Mouse (Mus musculus) megakaryocyte, adult 5-6 weeks (primary cell): ENCODE data around the gene Rnase13. TPM values are rescaled to one million over a fixed set of nuclear protein-coding genes. Genes with fewer than 3 reads are reported as not detected.
"Not testable (repeated sequence)": the region's sequence is repeated elsewhere in the genome, so short reads cannot be mapped to it uniquely, and the experiment has no call there.

Source experiments
- ATAC-seq: 2 replicates; pipeline ENCODE4 v1.8.0; 2016; ENCODE audit warnings: mild to moderate bottlenecking, inconsistent platforms; ENCODE audit not compliant: poor library complexity, severe bottlenecking
- total RNA-seq, 2 experiments: library from RNA; stranded (forward) in 1 of 2; stranded (reverse) in 1 of 2; fragments of 153-499, 151-499 nt in 1 of 2; fragments of 221-1000, 200-1000 nt in 1 of 2; gene quantifications; 2 replicates each; pipeline versions ENCODE4 v1.2.3 to v1.2.4; 2015 to 2017

Gene Rnase13
- total RNA-seq (2015) (not detected in 2 replicates), total RNA-seq (2017) (not detected in 2 replicates)

DNA sequence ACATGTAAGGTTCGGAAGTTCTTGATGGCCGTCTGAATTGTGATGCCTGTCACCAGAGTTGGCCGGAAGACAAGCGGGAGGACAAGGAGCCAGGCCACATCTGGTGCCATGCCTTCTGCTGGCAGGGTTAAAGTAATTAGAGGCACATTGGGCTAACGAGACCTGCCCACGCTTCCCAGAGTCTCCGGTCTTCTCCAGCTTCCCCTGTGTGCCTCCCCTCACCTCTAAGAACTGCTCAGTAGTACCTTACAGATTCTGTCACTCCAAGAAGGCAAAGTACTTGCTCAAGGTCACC lies at the start of gene Rnase13:
Rnase13 (minus strand) TSS at position 203 of the 295 bp plus-strand sequence.
- ATAC-seq: no peak

DNA sequence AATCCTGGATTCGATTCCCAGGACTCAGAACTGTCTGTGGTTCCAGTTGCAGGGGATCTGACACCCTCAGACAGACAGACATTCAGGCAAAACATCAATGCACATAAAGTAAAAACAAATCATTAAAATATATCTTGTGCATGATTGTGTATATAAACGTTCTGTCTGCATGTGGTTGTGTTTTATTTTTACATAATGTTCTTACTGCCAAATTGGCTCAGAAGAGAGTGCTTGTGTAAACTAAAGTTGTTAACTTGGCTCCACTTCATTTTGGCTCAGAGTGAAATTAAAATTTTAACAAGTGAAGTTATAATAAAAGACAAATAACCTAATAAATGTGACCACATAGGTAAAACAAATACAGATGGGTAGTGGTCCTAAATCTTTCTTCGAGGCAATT lies 44.8 kb upstream of the Rnase13 start:
- ATAC-seq: no peak

DNA sequence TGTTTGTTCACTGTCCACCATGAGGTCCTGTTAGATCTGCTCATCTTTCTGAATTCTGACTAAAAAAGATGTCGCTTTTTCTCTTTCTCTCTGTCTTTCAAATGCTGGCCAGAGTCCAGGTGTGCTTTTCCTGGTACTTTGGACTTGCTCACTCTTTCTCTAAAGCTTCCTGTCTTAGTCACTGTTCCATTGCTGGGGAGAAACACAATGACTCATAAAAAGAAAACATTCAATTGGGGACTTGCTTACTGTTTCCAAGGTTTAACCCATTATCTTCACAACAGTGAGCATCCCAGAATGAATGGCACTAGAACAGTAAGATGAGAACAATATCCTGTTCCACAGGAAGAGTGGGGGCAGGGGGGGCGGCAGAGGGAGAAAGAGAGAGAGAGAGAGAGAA lies 37.7 kb upstream of the Rnase13 start:
- ATAC-seq: no peak

DNA sequence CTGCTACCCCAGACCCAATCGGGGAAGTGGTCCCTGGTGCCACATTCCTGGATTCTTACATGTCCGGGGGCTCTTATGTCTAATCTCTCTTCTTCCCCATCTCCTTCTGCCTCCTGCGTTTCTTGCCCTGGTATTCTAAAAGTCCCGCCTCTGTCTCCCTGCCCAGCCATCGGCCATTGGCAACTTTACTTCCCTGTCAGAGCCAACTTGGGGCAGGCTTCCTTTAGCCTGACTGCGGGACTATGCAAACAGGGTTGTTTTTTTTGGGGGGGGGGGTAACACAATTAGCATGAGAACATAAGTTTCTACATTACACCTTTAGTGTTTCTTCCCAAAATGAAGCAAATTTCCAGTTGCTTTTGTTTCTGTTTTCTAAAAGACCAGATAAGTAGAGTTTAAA lies 20.8 kb upstream of the Rnase13 start:
- no peak for ATAC-seq

- ATAC-seq: peak; percentile 75
Observed at GRCm38 (mm10) chr14:51942236-51942635, 19.7 kb upstream of the Rnase13 start.

DNA sequence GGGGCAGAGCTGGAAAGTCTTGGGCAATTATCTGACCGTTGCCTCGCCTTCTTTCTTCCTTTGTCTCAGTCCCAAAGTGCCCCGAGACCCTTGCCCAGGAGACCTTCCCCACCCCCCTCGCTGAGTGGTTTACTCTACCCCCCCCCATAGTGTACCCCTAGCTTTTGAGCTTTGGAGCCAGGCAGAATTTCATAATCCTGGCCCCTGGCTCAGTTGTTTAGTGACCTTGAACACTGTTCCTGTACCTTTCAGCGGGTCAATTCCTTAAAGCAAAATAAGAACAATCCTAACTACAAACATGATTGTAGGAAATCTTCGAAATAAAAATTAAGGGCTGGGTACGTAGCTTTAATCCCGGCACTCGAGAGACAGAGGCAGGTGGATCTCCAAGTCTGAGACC lies 19.0 kb upstream of the Rnase13 start:
- ATAC-seq: no peak

DNA sequence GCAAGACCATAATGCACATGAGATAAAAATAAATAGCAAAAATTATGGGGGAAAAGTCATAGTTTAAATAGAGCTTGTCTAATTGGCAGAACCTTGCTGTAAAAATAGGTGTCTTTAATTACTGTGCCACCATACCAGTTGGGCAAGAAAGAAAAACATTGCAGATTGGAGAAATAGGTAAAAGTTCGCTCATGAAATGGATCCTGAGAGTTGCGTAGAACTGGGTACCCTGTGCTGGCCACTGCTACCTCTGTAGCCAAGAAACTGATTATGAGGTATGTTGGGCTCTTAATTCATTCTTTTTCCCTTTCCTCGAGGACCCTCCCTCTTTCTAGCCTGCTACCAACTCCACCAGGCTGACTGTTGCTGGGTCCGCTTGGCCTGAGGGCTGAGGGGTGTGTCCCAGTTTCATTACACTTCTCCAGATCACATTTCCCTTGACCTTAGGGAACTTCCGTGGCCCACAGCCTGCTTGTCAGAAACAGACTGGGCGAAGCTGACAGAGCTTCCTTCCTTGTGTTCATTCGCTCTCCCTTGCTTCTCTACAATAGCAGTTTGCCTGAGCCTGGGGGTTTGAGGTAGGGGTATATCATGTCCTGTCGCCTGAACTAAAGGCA lies 18.5 kb upstream of the Rnase13 start:
- ATAC-seq: peak; percentile 92

DNA sequence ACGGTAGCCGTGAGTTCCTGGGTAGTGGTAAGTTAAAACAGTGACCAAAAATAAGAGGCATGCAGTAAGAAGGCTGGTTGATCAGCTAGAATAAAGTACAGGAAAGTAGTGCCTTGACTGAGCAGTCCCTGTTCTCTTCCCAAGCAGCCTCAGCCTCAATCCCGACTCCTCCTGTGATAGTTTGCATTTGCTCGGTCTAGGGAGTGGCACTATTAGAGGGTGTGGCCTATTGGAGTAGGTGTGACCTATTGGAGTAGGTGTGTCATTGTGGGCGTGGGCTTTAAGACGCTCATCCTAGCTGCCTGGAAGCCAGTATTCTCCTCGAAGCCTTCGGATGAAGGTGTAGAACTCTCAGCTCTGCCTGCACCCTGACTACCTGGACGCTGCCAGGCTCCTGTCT lies 16.4 kb upstream of the Rnase13 start:
- no peak for ATAC-seq

DNA sequence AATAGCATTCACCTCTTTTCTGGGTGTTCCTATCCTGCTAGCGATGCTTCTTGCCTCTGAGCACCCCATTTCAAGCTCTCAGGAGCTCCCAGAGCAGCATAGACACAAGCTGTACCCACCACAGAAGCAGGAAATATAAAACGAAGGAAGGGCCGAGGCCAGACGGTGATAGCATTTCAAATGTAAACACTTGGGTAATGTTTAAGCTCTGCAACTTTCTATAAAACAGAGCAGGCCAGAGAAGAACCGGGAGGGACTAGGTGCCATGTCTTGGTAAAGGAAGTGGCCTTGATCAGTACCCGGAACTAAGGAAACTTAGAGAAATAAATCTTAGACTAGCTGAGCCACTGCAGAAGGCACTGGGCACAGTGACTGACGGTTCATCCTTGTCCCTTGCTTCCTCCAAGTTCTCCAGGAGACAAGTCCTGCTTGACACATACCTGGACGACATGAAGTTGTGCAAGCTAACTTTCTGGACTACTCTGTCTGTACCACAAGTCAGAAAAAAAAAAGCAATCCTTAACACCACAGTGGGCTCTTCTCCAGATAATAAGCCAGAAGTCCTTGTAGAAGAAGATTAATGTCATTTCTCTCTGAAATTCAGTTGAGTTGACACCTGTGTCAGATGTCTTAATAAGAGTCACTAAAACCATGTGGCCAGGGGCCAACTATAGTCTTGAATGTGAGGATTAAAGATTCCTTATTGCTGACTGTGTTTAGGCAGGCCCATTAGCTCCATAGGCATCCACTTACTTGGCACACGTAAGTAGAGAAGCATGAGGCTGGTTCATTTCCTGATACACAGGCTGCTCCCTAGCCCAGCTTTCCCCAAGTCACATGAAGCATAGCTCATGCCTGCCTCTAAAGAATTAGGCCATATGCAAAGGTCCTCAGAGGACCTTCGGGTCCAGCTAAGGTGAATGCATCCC lies 9.8 kb upstream of the Rnase13 start:
- no peak for ATAC-seq

GRCm38 (mm10) chr14:51930824-51931223 lies 8.3 kb upstream of the Rnase13 start:
- ATAC-seq: peak; percentile 40; the same call in 1 of the 2 replicates

- no peak for ATAC-seq
Observed at GRCm38 (mm10) chr14:51929968-51930367, 7.4 kb upstream of the Rnase13 start.

DNA sequence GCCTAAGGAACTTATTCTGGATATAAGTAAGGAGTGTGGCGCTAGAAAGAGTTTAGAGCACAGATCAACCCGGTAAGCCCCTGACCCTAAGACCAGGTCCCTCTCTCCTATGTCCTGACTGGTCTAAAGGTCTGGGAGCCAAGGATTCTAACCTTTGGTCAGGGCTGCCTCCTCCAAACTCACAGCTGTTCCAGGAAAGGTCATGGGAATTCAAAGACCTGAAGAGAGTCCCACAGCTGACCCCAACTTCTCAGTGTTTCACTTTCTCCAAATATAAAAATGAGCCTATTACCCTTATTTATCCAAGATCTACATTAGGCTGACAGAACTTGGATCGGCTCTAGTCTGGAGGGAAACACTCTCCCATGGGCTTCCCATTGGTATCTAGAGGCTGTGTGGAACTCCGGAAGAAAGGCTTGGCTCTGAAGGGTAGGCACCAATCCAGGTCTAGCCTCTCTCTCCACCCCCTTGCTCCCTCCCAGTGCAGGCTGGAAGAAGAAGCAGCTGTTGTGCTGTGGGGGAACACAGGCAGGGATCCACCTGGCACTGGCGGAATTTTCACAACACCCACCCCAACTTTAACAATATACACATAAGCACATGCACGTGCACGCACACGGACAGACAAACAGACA lies 6.9 kb upstream of the Rnase13 start:
- no peak for ATAC-seq

GRCm38 (mm10) chr14:51926930-51927329 lies 4.4 kb upstream of the Rnase13 start:
- ATAC-seq: not testable (repeated sequence)

DNA sequence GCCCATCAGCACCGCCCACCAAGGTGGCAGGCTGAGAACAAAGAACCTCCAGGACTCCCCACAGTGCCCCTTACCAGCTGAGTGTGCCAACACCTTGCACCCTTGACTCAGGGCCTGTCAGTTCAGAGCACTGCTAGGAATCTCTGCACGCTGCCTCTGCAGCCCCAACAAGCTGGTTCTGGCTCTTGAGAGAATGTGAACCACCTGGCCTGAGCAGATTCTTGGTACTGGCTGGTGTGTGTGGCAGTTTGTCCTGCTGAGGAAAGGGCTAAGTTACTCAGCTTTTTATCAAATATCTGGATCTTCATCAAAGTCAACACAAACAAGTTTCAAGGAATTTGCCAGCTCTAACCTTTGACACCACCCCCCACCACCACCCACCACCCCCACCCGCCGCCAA lies 919 bp upstream of the Rnase13 start:
- ATAC-seq: no peak

GRCm38 (mm10) chr14:51922910-51923309 lies 337 bp upstream of the Rnase13 start:
- no peak for ATAC-seq

GRCm38 (mm10) chr14:51921759-51922570 lies 608 bp downstream of the Rnase13 start:
- ATAC-seq: no peak

DNA sequence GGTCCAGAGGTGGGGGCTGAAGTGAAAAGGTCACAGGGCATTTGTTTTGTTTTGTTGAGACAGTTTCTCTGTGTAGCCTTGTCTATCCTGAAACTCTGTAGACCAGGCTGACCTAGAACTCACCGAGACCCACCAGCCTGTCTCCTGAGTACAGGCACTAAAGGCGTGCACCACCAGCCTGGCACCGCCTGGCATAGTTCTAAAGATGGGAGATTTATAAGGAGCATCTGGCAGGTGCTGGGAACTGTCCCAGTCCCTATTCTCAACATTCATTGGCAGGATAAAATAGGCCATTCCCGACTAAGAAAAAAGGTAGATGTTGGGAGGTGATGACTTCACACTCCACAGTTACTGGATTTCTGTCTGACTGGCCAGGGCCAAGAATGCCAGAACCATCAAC lies 3.6 kb downstream of the Rnase13 start:
- ATAC-seq: no peak

DNA sequence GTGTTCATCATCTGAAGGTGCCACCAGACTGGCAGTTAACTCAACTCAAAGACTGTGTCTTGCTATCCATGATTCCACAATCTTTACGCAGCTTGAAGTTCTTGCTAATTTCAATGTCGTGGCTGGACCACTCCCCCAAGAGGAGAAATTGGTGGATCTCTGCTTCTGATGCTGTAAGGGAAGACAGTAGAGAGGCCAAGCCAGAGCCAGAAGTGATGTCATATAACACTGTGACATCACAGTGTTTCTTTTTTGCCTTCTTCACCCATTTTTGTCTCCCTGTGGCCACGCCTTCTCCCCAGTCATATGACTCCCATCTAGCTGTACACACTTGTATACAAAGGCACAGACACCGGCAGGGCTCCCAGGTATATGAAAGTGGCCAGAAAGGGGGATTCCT lies 4.4 kb downstream of the Rnase13 start, which contains the start of gene Tppp2:
Tppp2 (plus strand) TSS at position 301 of the 400 bp plus-strand sequence.
- no peak for ATAC-seq

GRCm38 (mm10) chr14:51916539-51916938 lies 6.0 kb downstream of the Rnase13 start:
- no peak for ATAC-seq

GRCm38 (mm10) chr14:51915030-51915429 lies 7.5 kb downstream of the Rnase13 start:
- ATAC-seq: no peak
